ENCODE assay signal across 9 mouse cellular contexts in the genomic region with DNA sequence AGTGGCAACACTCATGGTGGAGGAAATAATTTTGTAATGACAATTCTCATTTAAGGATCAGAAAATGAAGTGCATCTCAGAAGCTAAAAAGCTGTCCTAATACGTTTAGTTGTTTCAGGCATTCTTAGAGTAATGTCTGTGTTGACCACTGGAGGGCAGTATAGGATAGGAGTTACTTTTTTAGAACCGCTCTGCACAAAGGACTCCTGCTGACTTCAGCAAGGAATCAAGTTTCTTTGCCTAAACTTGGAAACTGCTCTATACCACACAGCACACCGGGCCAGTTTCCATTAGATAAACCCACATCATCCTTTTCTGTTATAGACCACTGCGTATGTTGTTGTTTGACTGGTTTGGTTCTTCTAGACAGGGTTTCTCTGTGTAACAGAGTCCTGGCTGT. TPM values are rescaled to one million over a fixed set of nuclear protein-coding genes. Genes with fewer than 3 reads are reported as not detected.
DNase-seq lines count a peak whose midpoint lies in the region; ATAC-seq and TF ChIP-seq lines count a peak whose summit lies in the region.
"Had no signal": no experiment of that assay in that cellular context is flagged by ENCODE, and none has a peak within 500 bp of the region (broad histone marks: within the 10 kb centered on the region; RNA-seq: fewer than 3 reads in every experiment).

No protein-coding gene starts in this region.

- no peaks in the 10 kb centered on the region for H3K9me3 ChIP-seq in CH12.LX (replicated peaks; ENCODE audit: low read length)
- no peaks in the 10 kb centered on the region for H3K9me3 ChIP-seq in limb, embryonic 12.5 days
- H3K9me3 ChIP-seq: heart, embryonic 13.5 days had no signal

- dilution Hi-C loops in CH12.LX (cut with MboI; ENCODE audit: extremely low pct_ligation_motif_present, extremely low pct_unique_long_range_greater_than_20kb, low sequenced_read_pairs): no loop called here

- no peak overlapping the region for H3K4me3 ChIP-seq in CH12.LX (replicated peaks in 1 of 3; ENCODE audit: low read depth in 2 of 3, low read length in 2 of 3, poor library complexity in 1 of 3)
- no peak overlapping the region for H3K4me3 ChIP-seq in limb, embryonic 12.5 days (replicated peaks)
- H3K4me3 ChIP-seq: heart, embryonic 13.5 days had no signal

- 0 out of 4 replicates have a peak, but pooled peaks cover 0 to 3% of the 10 kb centered on the region in 2 experiments for H3K4me1 ChIP-seq in CH12.LX (ENCODE audit: control insufficient read depth in 1 of 2, insufficient read depth in 2 of 2)
- H3K4me1 ChIP-seq in limb, embryonic 12.5 days (replicated peaks): no peaks in the 10 kb centered on the region
- H3K4me1 ChIP-seq: heart, embryonic 13.5 days had no signal

- no peaks in the 10 kb centered on the region for H3K27me3 ChIP-seq in CH12.LX (replicated peaks)
- H3K27me3 ChIP-seq in limb, embryonic 12.5 days: no peaks in the 10 kb centered on the region
- H3K27me3 ChIP-seq: heart, embryonic 13.5 days had no signal

- TF ChIP-seq RAD21 in CH12.LX (IDR thresholded peaks at IDR 0.05; ENCODE audit: low read depth, low read length): peak; percentile 97

- H3K27ac ChIP-seq in CH12.LX (ENCODE audit: insufficient read depth, low read depth): no peak overlapping the region
- no peak overlapping the region for H3K27ac ChIP-seq in limb, embryonic 12.5 days
- H3K27ac ChIP-seq: heart, embryonic 13.5 days had no signal

- in situ Hi-C loops in CH12.LX (cut with MboI; ENCODE audit: low pct_ligation_motif_present, low pct_unique_long_range_greater_than_20kb, low sequenced_read_pairs): loop anchor here (5.0 kb wide), 1 partner anchor 406 kb away; no protein-coding TSS in a partner anchor

- H3K79me2 ChIP-seq in CH12.LX (replicated peaks; ENCODE audit: control insufficient read depth, extremely low read depth, insufficient read depth, poor library complexity, severe bottlenecking): no peaks in the 10 kb centered on the region

- no peak for TF ChIP-seq POLR2A in CH12.LX (IDR thresholded peaks at IDR 0.05; ENCODE audit: low read depth, low read length)

- no peak for TF ChIP-seq EP300 in CH12.LX (IDR thresholded peaks at IDR 0.05; ENCODE audit: low read length)

- H3K36me3 ChIP-seq in CH12.LX (replicated peaks in 1 of 2; ENCODE audit: control insufficient read depth in 1 of 2, insufficient read depth in 1 of 2, low read length in 1 of 2): peaks cover 0 to 7% of the 10 kb centered on the region in 2 experiments
- no peaks in the 10 kb centered on the region for H3K36me3 ChIP-seq in limb, embryonic 12.5 days
- H3K36me3 ChIP-seq: heart, embryonic 13.5 days had no signal

- peak; percentile 72 to 89 for TF ChIP-seq CTCF in CH12.LX (conservative IDR thresholded peaks at IDR 0.05 in 1 of 2, IDR thresholded peaks at IDR 0.05 in 1 of 2; ENCODE audit: low read depth in 2 of 2, low read length in 2 of 2)

- no peak overlapping the region for H3K4me2 ChIP-seq in CH12.LX (ENCODE audit: insufficient read depth, low read depth, poor library complexity, severe bottlenecking)
- H3K4me2 ChIP-seq in limb, embryonic 12.5 days: no peak overlapping the region
- H3K4me2 ChIP-seq: heart, embryonic 13.5 days had no signal

- WGBS in limb, embryonic 12.5 days: 31% methylated on average over 4 of the region's 4 CpGs

- no peak overlapping the region for H3K9ac ChIP-seq in CH12.LX (ENCODE audit: insufficient read depth, low read depth)
- no peak overlapping the region for H3K9ac ChIP-seq in limb, embryonic 12.5 days (replicated peaks)
- H3K9ac ChIP-seq: heart, embryonic 13.5 days had no signal

- DNase-seq in 3T3-L1 (ENCODE audit: low read depth, low spot score) (peak; percentile 89), CH12.LX (ENCODE audit: extremely low read depth) (peak; percentile 80)
- peak; percentile 36 for DNase-seq in cerebellum, adult 9-11 months
- DNase-seq in frontal cortex, adult 2 months (ENCODE audit: extremely low spot score in 1 of 2, low spot score in 1 of 2): peak; percentile 46 to 92
- peak; percentile 11 for DNase-seq in kidney, adult 18-20 months
- no peak for DNase-seq in urinary bladder, adult 2 months (ENCODE audit: low spot score)

- ATAC-seq in limb, embryonic 12.5 days (ENCODE audit: insufficient number of reproducible peaks, insufficient read depth, low FRiP score, low TSS enrichment, low read depth): 0 out of 2 replicates have a peak, but pooled peaks have one; percentile 73
- ATAC-seq in monocyte, adult 5-6 weeks (replicated peaks; ENCODE audit: insufficient number of reproducible peaks, low FRiP score, low TSS enrichment, poor library complexity, severe bottlenecking): peak; percentile 64

TF ChIP-seq in CH12.LX, 34 proteins besides CTCF, POLR2A, EP300 and RAD21:
- TF ChIP-seq TCF12 (IDR thresholded peaks at IDR 0.05; ENCODE audit: low read depth, low read length): no peak
- no peak for TF ChIP-seq TBP (conservative IDR thresholded peaks at IDR 0.05; ENCODE audit: low read depth, low read length)
- TF ChIP-seq JUN (IDR thresholded peaks at IDR 0.05; ENCODE audit: insufficient read depth, low read depth, low read length): no peak
- TF ChIP-seq IRF4 (IDR thresholded peaks at IDR 0.05; ENCODE audit: low read depth, low read length): 0 out of 2 replicates have a peak, but pooled peaks have one; percentile 13
- TF ChIP-seq MAFK (IDR thresholded peaks at IDR 0.05; ENCODE audit: insufficient replicate concordance, low read length): peak; percentile 74; the same call in 1 of the 2 replicates
- 0 out of 2 replicates have a peak, but pooled peaks have one; percentile 25 for TF ChIP-seq JUND (conservative IDR thresholded peaks at IDR 0.05; ENCODE audit: low read depth, low read length)
- TF ChIP-seq BHLHE40 (IDR thresholded peaks at IDR 0.05; ENCODE audit: low read depth, low read length): no peak
- TF ChIP-seq CHD2 (IDR thresholded peaks at IDR 0.05; ENCODE audit: low read length): no peak
- TF ChIP-seq SMC3 (IDR thresholded peaks at IDR 0.05; ENCODE audit: low read depth, low read length): peak; percentile 79
- TF ChIP-seq ZC3H11A (IDR thresholded peaks at IDR 0.05; ENCODE audit: low read depth, low read length): peak; percentile 60
- no peak for TF ChIP-seq POLR2AphosphoS2 (IDR thresholded peaks at IDR 0.05; ENCODE audit: low read depth, low read length)

RNA-seq across cellular contexts. Expression of a gene that starts 11.4 kb away (rescaled TPM):
- 49.1 and 49.6 TPM in 2 replicates for total RNA-seq in CH12.LX (2012; rRNA removed)
- total RNA-seq in CH12.LX (2014; rRNA removed): 41.8 and 51.3 TPM in 2 replicates
- 36.6 and 41.9 TPM in 2 replicates for polyA plus RNA-seq in CH12.LX (2012; ENCODE audit: insufficient read length, low read depth)
- polyA plus RNA-seq in frontal cortex, adult 2 months (2012; rRNA removed): 20.8 and 23.9 TPM in 2 replicates
- 37.2 and 39.4 TPM in 2 replicates for polyA plus RNA-seq in limb, embryonic 12.5 days (2016; fragmentation: Nextera tagmentation; extraction: Ambion mirVana)
- total RNA-seq in monocyte, adult 5-6 weeks (2017): 9.3 to 13.9 TPM (median 10.2 TPM) in 3 replicates
- 17.6 and 21.8 TPM in 2 replicates for polyA plus RNA-seq in urinary bladder, adult 2 months (2012; rRNA removed)

RNA-seq across cellular contexts. Expression of a gene that starts 43.7 kb away (rescaled TPM):
- total RNA-seq in CH12.LX (2012; rRNA removed) (0.42 and 1.7 TPM in 2 replicates), CH12.LX (2014; rRNA removed) (0.04 and 0.48 TPM in 2 replicates)
- polyA plus RNA-seq in CH12.LX (2012; ENCODE audit: insufficient read length, low read depth): 0.22 and 0.87 TPM in 2 replicates
- 21.4 and 25.9 TPM in 2 replicates for polyA plus RNA-seq in frontal cortex, adult 2 months (2012; rRNA removed)
- polyA plus RNA-seq in limb, embryonic 12.5 days (2016; fragmentation: Nextera tagmentation; extraction: Ambion mirVana): 64.5 and 88.5 TPM in 2 replicates
- 0.43 to 1.8 TPM in 2 of 3 replicates, not detected in the other for total RNA-seq in monocyte, adult 5-6 weeks (2017)
- 29.8 and 31.3 TPM in 2 replicates for polyA plus RNA-seq in urinary bladder, adult 2 months (2012; rRNA removed)

RNA-seq across cellular contexts. Expression of a gene that starts 52.5 kb away (rescaled TPM):
- total RNA-seq in CH12.LX (2012; rRNA removed): 33.7 and 49.8 TPM in 2 replicates
- total RNA-seq in CH12.LX (2014; rRNA removed): 42.3 and 47.7 TPM in 2 replicates
- polyA plus RNA-seq in CH12.LX (2012; ENCODE audit: insufficient read length, low read depth): 22.2 and 23.4 TPM in 2 replicates
- polyA plus RNA-seq in frontal cortex, adult 2 months (2012; rRNA removed): 0.16 and 0.19 TPM in 2 replicates
- 1.8 and 2.9 TPM in 2 replicates for polyA plus RNA-seq in limb, embryonic 12.5 days (2016; fragmentation: Nextera tagmentation; extraction: Ambion mirVana)
- 36.7 to 65.0 TPM (median 55.4 TPM) in 3 replicates for total RNA-seq in monocyte, adult 5-6 weeks (2017)
- 10.3 and 12.3 TPM in 2 replicates for polyA plus RNA-seq in urinary bladder, adult 2 months (2012; rRNA removed)

Comparison
In these comparisons a context has a peak if more than half of its experiments do, and no peak if none do; other contexts are left out.
1. RNA of a gene that starts 43.7 kb away (polyA plus RNA-seq): 64.5 to 88.5 TPM in limb, embryonic 12.5 days, 29.8 to 31.3 TPM in urinary bladder, adult 2 months and 21.4 to 25.9 TPM in frontal cortex, adult 2 months; 0.22 to 0.87 TPM in CH12.LX; every median in the first group is over 10 times any median in the second.